Mouse (Mus musculus) CD4-positive helper T cell, adult 2 months (primary cell): ENCODE data around the gene Slc26a8.

ENCODE experiments used
- DNase-seq: peaks from one replicate; pipeline ENCODE4 v3.0.0-alpha.2; 2012; ENCODE audit warnings: low read depth, missing footprints, low spot score

The Slc26a8 gene

DNA sequence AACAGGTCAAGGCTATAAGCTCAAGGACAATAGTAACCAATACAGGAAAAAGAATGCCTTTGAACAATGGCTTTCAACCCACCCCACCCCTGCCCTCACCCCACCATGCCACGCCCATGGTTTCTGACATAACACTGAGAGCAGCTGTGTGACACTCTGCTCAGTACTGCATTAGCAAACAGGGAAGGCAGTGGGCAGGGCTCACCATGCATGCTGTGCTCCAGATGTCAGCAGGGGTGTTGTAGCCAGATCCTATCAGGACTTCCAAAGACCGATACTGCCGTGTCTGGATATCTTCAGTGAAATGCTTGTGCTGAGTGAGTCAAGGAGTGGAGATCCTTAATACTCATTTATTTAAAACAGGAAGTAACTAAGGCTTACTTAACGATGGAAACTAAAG lies 96.1 kb downstream of the Slc26a8 start:
- DNase-seq = no peak

- DNase-seq = peak; percentile 80
Observed at GRCm38 (mm10) chr17:28592998-28593397, 97.0 kb downstream of the Slc26a8 start.

DNA sequence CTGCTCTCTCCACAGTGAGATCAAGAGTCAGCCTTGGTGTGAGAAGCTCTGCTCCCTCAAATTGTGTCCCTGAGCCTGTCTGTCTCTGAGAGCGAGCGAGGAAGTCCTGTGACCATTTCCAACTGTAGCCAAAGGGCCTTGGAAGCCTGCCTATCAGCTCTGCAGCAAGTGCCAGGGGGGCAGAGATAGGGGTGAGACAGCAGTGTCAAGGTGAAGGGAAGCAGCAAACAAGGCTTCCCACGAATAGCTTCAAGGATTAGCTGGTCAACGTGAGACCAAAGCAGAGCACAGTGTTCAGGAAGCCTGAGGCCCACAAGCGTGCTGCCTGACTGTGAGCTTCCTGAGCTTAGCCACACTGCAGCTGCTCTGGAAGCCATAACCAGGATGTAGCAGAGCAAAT lies 98.6 kb downstream of the Slc26a8 start:
- DNase-seq = no peak

- no peak for DNase-seq
Observed at GRCm38 (mm10) chr17:28590596-28590995, 99.4 kb downstream of the Slc26a8 start.

- no peak for DNase-seq
Observed at GRCm38 (mm10) chr17:28588591-28588990, 101.4 kb downstream of the Slc26a8 start.
